Mouse (Mus musculus) heart, postnatal 10 days (tissue): ENCODE measurements around the gene Rad51c. TPM values are rescaled to one million over a fixed set of nuclear protein-coding genes. Genes with fewer than 3 reads are reported as not detected.
"Not testable (repeated sequence)": the region's sequence is repeated elsewhere in the genome, so short reads cannot be mapped to it uniquely, and the experiment has no call there.

ENCODE experiments used
- DNase-seq, 2 experiments: peaks; one replicate each; pipeline ENCODE4 v3.0.0; 2021
- intact Hi-C: fragments of 180-260 bp; cut with DNase I; formaldehyde crosslinking; loops from one replicate; pipeline ENCODE4 v1.15.1; 2025
- total RNA-seq, 2 experiments: library from RNA; stranded (reverse); gene quantifications; 2 replicates each; pipeline ENCODE4 v1.2.3; 2021

Gene Rad51c
- total RNA-seq, result 1 to 10 TPM; 3.7 to 4.4 TPM

DNA sequence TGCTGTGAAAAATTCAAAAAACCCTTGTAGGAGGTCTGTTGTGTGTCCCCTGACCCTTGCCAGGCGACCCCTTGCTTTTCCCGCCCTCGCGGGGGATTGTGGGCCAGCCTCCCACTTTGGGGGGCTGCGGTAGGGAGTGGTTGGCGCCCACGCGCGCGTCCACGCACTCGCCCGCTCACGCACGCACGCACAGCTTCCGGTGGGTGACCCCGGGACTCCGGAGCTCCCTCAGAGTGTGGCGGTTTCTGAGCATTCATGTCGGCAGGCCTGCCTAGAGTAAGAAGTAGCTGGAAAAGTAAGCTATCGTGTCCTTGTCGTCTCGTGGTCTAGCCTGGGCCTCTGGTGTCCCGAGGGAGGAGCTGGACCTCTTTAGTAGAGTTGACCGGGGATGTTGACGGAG is at the start of gene Rad51c, which contains the start of gene Tex14:
Gene Rad51c (minus strand): TSS at position 79 of the 400 bp plus-strand sequence.
Gene Tex14 (plus strand): TSS at position 190 of the 400 bp plus-strand sequence.
- intact Hi-C loops, result loop anchor here (2.0 kb wide), 1 partner anchor 16 kb away; no protein-coding TSS in a partner anchor
- DNase-seq, result no peak

DNA sequence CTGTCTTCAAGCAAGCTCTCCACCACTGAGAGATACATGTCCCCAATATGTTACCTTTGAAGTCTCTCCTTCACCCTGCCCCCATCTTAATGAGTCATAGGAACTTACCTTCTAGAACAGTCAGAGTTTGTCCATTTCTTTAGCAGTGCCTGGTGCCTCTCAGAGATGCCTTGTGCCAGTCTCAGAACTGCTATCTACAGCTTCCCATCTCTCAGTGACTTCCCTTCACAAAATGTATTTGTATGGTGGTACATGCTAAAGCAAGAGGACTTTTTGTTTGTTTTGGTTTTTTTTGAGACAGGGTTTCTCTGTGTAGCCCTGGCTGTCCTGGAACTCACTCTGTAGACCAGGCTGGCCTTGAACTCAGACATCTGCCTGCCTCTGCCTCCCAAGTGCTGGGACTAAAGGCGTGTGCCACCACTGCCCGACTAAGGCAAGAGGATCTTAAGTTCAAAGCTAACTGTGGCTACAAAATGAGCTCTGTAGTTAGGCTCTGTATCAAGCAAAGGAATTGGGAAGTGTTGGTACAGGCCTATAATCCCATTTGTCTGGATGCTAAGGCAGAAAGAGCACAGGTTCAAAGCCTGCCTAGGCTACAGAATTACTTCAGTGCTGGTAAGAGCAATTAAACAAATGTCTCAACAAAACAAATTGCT is 49.4 kb upstream of the Rad51c start:
- intact Hi-C loops, result no loop called here

DNA sequence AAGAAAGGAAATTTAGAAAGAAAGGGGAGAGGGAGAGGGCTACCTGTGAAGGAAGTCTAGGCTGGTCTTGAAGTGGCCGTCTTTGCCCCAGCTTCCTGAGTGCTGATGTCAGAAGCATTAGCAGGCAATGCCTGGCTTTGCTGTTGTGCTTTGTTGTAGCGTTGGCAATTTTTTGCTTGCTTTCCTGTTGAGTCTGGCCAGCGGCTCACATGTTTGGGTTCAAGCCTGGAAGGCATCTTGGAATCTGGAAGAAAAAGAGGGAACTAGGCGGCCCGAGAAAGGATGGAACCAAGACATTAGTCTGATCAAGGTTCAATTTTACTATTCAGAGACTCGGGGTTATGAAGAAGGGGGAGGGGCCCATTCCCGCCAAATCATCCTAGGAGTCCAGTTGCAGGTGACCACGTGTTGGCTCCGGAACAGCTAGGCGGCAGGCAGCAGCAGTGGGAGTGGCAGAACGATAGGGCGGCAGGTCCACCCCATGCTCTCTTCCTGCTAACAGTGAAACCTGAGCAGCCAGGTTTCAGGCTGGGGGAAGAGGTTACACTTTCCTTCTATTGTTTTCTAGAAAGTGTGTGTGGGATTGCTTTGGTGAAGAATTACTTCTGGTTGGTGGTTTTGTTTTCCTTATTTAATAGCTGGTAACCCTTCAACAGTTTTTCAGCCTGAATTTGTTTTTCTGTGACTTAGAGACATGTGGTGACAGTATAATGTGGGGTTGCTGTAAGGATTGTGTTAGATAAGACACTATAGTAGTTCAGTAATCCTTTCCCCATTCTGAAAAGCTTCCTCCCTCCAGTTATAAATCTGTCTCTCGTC is 48.7 kb upstream of the Rad51c start:
- intact Hi-C loops, result no loop called here
- no peak for DNase-seq

More for the DNA sequence above, 49.4 kb upstream of the Rad51c start:
- no peak for DNase-seq

DNA sequence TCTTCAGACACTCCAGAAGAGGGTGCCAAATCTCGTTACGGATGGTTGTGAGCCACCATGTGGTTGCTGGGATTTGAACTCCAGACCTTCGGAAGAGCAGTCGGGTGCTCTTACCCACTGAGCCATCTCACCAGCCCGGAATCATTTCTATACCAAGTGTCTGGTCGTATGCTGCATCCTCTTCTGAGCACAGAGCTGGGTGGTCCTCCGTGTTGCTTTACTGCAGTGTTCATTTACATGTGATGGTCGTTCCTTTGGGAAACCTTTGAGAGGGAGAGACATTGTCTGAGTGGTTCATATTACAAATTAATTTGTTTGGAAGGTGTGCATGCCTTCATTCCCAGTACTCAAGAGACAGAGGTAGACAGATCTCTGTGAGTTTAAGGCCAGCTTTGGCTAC is 48.0 kb upstream of the Rad51c start:
- DNase-seq, intact Hi-C loops: not testable (repeated sequence)

DNA sequence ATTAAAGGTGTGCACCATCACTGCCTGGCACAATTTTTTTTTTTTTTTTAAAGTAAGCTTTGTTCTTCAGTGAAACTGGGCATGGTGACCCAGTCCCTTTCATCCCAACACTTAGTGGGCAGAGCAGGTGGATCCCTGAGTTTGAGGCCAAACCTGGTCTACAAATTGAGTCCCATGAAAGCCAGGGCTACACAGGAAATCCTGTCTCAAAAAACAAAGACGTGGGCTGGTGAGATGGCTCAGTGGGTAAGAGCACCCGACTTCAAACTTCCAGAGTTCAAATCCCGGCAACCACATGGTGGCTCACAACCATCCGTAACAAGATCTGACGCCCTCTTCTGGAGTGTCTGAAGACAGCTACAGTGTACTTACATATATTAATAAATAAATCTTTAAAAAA is 45.1 kb upstream of the Rad51c start:
- DNase-seq, intact Hi-C loops: not testable (repeated sequence)

DNA sequence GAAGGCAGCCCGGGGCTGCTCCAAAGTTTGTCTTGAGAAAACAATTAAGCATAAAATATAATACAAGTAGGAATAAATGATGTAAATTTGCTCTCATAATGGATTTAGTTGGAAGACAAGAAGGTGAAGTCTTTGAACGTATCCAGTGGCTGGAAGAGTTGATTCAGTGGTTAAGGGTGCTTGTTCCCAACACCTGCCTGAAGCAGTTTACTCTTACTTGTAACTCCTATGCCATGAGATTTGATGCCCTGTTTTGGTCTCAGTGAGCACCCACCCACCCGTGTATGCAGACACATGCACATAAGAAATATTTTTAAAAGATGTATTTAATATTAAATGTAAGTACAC is 44.4 kb upstream of the Rad51c start:
- DNase-seq, result no peak
- intact Hi-C loops, result no loop called here

DNA sequence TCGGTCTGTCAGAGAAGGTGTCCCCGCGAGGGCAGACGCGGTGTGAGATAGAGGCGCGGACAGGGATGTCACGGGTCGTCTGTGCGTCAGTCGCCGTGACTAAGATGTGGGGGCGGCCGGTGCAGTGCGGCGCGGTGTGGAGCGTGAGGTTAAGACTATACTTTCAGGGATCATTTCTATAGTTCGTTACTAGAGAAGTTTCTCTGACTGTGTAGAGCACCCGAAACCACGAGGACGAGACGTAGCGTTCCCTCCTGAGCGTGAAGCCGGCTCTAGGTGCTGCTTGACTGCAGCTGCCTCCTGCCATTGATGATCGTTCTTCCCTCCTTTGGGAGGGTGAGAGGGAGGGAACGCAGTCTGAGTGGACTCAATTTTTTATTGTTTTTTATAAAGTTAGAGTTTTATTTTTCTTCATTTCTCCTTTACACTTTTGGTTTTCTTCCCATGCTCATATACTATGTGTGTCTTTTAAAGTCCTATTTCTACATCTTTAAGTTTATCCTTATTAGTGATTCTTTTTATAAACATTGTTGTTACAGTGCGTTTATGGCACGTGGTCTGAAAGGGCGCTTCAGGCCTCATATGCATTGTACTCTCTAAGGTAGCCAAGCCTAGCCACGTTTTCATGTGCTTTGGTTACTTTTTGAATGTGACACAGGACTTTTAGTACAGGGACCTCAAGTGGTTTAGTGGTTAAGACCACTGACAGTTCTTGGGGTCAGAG is 43.9 kb upstream of the Rad51c start:
- intact Hi-C loops, result not testable (repeated sequence)
- DNase-seq, result peak; percentile 43 to 62

DNA sequence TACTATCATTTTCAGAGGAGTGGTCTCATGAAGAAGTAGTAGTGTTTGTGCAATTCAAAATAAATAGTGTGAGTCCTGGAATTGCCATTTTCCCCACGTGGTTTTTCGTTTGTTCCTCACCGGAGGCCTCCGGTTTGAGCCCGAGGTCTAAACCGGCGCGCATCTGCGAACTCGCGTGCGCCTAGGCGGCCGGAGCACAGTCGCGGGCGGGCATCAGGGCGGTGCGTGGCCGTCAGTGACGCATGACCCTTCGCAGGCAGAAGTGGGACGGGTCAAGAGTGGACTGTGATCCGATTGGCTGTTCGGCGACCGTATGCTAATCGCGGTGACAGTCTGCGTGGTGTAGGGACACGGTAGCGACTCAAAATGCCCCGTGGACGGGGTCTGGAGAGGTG is 43.3 kb upstream of the Rad51c start:
- intact Hi-C loops, result not testable (repeated sequence)
- peak; percentile 97 for DNase-seq

DNA sequence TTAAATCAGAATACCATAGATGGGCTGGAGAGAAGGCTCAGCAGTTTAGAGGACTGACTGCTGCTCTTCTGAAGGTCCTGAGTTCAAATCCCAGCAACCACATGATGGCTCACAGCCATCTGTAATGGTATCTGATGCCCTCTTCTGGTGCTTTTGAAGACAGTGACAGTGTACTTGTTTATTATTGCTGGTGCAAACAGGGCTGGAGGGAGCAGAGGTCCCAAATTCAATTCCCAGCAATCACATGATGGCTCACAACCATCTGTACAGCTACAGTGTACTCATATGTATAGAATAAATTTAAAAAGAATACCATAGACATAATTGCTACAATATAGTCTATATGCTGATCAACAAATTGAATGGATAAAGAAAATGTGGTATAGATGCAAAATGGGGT is 42.7 kb upstream of the Rad51c start:
- intact Hi-C loops, result no loop called here
- DNase-seq, result no peak

DNA sequence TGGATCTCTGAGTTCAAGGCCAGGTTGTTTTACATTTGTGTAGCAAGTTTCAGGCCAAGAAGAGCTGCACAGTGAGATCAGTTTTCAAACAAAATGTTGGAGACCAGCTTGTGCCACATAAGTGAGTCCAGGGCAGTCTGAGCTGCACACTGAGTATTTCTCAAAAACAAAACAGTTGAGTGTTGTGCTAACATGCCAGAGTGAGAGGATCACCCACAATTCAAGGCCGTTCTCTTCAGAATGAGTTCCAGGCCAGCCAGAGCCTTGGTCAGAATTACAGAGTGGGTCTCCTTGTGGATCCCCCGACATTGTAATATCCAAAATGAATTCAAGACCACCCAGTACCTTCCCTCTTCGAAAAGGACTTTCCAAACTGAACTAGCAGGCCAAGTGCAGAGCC is 41.4 kb upstream of the Rad51c start:
- intact Hi-C loops, result no loop called here
- no peak for DNase-seq

DNA sequence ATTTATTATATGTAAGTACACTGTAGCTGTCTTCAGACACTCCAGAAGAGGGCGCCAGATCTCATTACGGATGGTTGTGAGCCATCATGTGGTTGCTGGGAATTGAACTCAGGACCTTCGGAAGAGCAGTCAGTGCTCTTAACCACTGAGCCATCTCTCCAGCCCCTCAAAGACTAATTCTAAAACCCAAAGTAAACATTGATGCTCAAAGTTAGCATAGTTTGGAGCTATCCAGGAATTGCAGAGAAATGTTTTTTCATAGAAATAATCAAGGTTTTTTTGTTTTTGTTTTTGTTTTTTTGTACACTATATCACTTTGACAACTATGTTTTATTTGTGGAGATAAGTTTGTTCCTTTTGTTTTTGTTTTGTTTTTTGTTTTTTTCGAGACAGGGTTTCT is 40.8 kb upstream of the Rad51c start:
- intact Hi-C loops, DNase-seq: not testable (repeated sequence)

DNA sequence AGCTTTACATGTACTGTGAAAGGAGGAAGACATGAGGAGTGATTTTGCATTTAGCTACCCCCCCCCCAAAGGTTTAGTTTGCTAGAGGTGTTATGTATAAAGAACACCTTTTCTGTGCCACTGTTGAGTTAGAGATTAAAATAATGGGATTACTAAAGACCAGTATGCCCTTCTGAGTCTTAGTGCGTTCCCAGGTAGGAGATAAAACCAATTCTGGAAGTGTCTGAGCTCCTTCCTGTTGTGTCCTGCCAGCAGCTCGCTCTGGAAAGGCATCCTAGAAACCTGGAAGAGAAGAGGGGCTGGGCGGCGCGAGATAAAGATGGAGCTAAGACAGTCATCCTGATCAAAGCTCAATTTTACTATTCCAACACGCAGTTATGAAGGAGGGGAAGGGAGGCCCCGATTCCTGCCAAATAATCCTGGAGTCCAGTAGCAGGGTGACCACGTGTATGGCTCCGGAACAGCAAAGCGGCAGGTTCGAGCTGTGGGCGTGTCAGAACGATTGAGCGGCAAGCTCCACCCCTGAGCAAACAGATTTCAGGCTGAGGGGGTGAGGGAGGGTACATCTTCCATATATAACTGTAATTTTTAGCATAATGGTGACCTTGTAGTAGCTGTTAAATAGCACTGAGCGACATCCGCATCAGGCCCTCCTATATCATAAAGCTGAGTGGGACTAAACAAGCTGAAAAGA is 40.1 kb upstream of the Rad51c start:
- intact Hi-C loops, result no loop called here
- DNase-seq, result no peak

DNA sequence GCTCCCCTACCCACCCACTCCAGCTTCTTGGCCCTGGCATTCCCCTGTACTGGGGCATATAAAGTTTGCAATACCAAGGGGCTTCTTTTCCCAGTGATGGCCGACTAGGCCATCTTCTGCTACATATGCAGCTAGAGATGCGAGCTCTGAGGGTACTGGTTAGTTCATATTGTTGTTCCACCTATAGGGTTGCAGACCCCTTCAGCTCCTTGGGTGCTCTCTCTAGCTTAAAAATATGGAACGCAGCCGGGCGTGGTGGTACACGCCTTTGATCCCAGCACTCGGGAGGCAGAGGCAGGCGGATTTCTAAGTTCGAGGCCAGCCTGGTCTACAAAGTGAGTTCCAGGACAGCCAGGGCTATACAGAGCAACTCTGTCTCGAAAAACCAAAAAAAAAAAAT is 39.3 kb upstream of the Rad51c start:
- intact Hi-C loops, result not testable (repeated sequence)

DNA sequence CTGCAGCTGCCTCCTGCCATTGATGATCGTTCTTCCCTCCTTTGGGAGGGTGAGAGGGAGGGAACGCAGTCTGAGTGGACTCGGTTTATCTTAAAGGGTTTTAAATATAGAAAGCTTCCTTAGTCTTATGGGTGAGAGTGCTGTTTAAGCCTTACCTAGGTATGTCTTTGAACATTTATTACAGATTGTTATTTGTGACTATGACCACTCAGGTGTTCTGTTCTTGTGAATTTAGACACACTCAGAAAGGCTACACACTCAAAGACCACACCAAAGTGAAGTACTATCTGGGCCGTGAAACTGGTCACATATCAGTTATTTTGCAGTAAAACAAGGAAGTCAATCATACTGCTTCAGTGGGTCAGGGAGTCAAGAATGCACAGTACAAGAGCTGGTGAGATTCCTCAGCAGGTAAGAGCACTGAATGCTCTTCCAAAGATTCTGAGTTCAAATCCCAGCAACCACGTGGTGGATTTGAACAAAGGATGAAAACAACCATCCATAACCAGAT is 38.7 kb upstream of the Rad51c start:
- peak; percentile 70 to 74 for DNase-seq
- intact Hi-C loops, result loop anchor here (2.0 kb wide), 1 partner anchor 17 kb away; no protein-coding TSS in a partner anchor

More for the DNA sequence above, 39.3 kb upstream of the Rad51c start:
- DNase-seq, result not testable (repeated sequence)

DNA sequence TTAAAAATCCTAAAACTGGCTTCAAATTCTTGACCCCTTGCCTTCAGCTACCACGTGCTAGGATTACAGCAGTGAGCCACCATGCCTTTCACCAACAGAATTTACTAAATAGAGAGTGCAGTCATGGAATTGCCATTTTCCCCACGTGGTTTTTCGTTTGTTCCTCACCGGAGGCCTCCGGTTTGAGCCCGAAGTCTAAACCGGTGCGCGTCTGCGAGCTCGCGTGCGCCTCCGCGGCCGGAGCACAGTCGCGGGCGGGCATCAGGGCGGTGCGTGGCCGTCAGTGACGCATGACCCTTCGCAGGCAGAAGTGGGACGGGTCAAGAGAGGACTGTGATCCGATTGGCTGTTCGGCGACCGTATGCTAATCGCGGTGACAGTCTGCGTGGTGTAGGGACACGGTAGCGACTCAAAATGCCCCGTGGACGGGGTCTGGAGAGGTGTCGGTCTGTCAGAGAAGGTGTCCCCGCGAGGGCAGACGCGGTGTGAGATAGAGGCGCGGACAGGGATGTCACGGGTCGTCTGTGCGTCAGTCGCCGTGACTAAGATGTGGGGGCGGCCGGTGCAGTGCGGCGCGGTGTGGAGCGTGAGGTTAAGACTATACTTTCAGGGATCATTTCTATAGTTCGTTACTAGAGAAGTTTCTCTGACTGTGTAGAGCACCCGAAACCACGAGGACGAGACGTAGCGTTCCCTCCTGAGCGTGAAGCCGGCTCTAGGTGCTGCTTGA is 38.1 kb upstream of the Rad51c start:
- DNase-seq, result peak; percentile 83 to 89
- intact Hi-C loops, result loop anchor here (2.0 kb wide), 1 partner anchor 16 kb away; no protein-coding TSS in a partner anchor

DNA sequence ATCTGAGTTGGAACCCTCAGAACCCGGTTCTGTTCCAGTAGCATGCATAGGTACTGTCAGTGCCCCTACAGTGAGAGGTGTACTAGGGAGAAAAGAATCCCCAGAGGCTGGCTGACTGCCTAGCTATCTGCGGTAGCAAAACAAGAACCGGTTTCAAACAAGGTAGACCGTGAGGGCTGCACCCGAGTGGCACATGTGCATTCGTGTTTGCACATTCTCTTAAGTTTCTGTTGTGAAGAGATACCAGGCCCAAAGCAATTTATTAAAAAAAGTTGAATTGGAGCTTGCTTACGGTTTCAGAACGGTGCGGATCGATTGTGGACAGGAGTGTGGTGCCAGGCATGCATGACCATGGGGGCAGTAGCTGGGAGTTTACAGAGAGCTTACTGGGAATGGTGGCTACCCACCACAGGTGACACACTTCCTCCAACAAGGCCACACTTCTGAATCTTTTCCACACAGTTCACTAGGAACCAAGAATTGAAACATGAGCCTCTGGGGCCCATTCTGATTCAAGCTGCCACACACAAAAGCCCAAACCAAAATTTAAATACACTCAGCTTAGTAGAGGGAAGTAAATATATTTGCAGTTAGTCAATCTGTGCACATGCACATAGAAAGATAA is 35.2 kb upstream of the Rad51c start:
- intact Hi-C loops, result no loop called here
- no peak for DNase-seq

DNA sequence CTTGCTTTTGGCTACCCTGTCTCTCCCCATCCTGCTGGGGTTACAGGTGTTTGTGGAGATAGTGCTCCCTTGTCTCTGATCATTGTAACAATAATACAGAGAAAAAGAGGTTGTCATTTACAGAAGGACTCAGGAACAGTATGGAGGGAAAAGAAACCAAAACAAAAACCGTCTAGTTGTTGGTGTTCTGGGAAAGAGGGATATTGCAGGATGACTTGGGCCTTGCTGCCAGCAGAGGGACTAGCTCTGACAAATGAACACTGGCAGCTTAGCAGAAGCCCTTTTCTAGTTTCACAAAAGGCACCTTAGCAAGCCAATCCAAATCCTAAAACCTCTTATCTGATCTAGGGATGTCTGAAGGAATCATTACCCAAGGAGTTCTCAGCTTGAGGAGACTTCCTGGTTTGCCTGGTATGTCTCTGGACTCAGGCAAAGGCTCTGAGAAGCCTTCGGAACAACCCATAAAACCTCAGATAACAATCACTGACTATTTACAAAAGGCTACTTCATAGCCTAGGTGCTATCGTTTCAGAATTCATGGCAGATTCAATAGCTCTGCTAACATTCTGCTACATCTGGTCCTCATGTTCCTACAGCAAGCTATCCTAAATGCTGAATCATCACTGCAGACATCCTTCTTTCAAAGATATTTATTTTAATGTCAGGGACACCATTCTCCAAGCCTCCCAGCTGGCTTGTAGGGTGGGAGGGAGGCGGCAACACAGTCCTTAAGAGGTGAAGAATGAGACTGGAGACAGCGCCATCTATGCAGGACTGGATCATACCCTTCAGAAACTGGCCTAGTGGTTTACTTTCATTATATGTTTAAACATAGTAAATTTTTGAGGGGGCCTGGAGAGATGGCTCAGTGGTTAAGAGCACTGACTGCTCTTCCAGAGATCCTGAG is 31.8 kb upstream of the Rad51c start:
- intact Hi-C loops, result no loop called here
- no peak for DNase-seq

DNA sequence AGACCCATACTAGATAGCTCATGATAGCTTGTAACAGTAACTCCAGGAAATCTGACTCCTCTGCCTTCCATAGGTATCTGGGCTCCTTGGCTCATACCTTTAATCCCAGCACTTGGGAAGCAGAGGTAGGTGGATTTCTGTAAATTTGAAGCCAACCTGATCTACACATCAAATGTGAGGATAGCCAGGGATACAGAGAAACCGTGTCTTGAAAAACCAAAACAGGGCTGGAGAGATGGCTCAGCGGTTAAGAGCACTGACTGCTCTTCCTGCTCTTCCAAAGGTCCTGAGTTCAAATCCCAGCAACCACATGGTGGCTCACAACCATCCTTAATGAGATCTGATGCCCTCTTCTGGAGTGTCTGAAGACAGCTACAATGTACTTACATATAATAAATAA is 30.4 kb upstream of the Rad51c start:
- intact Hi-C loops, result not testable (repeated sequence)

More for the DNA sequence above, 30.4 kb upstream of the Rad51c start:
- DNase-seq, result not testable (repeated sequence)
